Mouse (Mus musculus): Measurements from ENCODE around the gene F7. TPM values are rescaled to one million over a fixed set of nuclear protein-coding genes. Genes with fewer than 3 reads are reported as not detected.
"Not testable (repeated sequence)": the region's sequence is repeated elsewhere in the genome, so short reads cannot be mapped to it uniquely, and the experiment has no call there.

F7 gene
- polyA plus RNA-seq, 1 experiment from 2014 or later = not detected

DNA sequence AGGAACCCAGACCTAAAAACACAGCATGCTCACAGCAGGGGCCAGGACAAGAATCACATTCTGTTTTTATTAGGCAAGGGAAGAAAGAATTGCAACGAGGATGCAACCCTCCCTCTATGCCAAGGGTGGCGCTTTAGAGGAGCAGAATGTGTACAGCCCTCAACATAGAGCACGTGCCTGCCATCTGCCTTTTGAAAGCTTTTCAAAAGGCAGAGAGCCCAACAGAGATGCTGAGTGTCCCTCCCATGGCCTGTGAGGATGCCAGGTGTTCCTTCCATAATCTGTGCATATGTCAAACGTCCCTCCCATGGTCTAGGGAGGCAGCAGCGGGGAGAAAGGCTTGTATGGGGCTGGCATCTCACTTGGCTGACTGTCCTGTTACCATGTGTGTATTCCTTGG lies 21.8 kb downstream of the F7 start:
- H3K27ac ChIP-seq (ENCODE audit: low read depth, low read length) = no peak overlapping the region
- H3K9me3 ChIP-seq (ENCODE audit: control insufficient read depth, low read length) = no peaks in the 10 kb centered on the region
- H3K36me3 ChIP-seq (ENCODE audit: control insufficient read depth, insufficient read depth, low read length) = no peaks in the 10 kb centered on the region
- 51% methylated on average over 5 of the region's 5 CpGs for WGBS
- no peak for ATAC-seq (ENCODE audit: low read depth)
- H3K4me1 ChIP-seq (ENCODE audit: control insufficient read depth, insufficient read depth, low read length) = no peaks in the 10 kb centered on the region
- no peak overlapping the region for H3K4me2 ChIP-seq (ENCODE audit: low read depth, low read length)
- H3K4me3 ChIP-seq (ENCODE audit: low read depth, low read length) = no peak overlapping the region
- H3K27me3 ChIP-seq (ENCODE audit: control insufficient read depth, insufficient read depth, low read length) = no peaks in the 10 kb centered on the region
- no peak overlapping the region for H3K9ac ChIP-seq (replicated peaks; ENCODE audit: low read depth, low read length)

DNA sequence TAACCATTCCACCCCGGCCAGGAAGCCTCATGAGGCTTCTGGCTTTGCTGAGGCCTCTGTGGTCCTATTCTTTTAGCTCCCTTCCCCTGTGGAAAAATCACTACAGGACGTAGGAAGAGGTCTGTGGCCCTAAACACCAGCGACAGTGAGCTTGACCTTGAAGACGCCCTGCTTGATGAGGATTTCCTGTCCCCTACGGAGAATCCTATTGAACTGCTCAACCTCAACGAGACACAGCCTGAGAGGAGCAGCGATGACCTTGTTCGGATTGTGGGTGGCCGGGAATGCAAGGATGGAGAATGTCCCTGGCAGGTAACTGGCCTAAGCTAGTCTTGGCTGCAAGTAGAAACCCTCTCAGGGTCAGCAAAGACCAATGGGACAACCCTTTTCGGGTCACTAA lies 24.7 kb downstream of the F7 start:
- no peak overlapping the region for H3K4me2 ChIP-seq (ENCODE audit: low read depth, low read length)
- no peaks in the 10 kb centered on the region for H3K36me3 ChIP-seq (ENCODE audit: control insufficient read depth, insufficient read depth, low read length)
- WGBS = 88% methylated on average over 10 of the region's 10 CpGs
- H3K4me1 ChIP-seq (ENCODE audit: control insufficient read depth, insufficient read depth, low read length) = no peaks in the 10 kb centered on the region
- H3K27ac ChIP-seq (ENCODE audit: low read depth, low read length) = no peak overlapping the region
- H3K27me3 ChIP-seq (ENCODE audit: control insufficient read depth, insufficient read depth, low read length) = no peaks in the 10 kb centered on the region
- no peak overlapping the region for H3K9ac ChIP-seq (replicated peaks; ENCODE audit: low read depth, low read length)
- H3K4me3 ChIP-seq (ENCODE audit: low read depth, low read length) = no peak overlapping the region
- no peaks in the 10 kb centered on the region for H3K9me3 ChIP-seq (ENCODE audit: control insufficient read depth, low read length)
- no peak for ATAC-seq (ENCODE audit: low read depth)

DNA sequence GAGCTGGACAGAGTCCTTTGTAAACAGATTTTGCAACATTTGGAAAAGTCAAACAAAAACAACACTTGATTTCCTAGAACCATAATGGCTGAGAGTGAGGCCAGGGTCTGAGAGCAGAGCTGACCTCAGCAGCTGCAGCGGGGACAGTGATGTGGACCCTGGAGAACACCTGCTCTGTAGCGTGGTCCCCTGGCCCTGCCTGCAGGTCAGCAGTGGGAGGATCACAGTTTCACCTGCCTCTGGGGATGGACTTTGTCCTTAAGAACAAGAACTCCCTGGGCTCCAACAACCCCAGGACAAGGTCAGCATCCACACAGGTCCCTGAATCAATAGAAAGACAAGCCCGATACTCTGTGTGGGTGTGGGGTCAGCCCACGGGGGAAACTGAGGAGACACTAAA lies 31.5 kb downstream of the F7 start:
- no peak overlapping the region for H3K9ac ChIP-seq (replicated peaks; ENCODE audit: low read depth, low read length)
- H3K4me1 ChIP-seq (ENCODE audit: control insufficient read depth, insufficient read depth, low read length) = no peaks in the 10 kb centered on the region
- ATAC-seq (ENCODE audit: low read depth) = no peak
- H3K4me2 ChIP-seq (ENCODE audit: low read depth, low read length) = no peak overlapping the region
- no peak overlapping the region for H3K27ac ChIP-seq (ENCODE audit: low read depth, low read length)
- H3K27me3 ChIP-seq (ENCODE audit: control insufficient read depth, insufficient read depth, low read length) = no peaks in the 10 kb centered on the region
- no peak overlapping the region for H3K4me3 ChIP-seq (ENCODE audit: low read depth, low read length)
- no peaks in the 10 kb centered on the region for H3K9me3 ChIP-seq (ENCODE audit: control insufficient read depth, low read length)
- no peaks in the 10 kb centered on the region for H3K36me3 ChIP-seq (ENCODE audit: control insufficient read depth, insufficient read depth, low read length)
- WGBS = 89% methylated on average over 4 of the region's 4 CpGs

DNA sequence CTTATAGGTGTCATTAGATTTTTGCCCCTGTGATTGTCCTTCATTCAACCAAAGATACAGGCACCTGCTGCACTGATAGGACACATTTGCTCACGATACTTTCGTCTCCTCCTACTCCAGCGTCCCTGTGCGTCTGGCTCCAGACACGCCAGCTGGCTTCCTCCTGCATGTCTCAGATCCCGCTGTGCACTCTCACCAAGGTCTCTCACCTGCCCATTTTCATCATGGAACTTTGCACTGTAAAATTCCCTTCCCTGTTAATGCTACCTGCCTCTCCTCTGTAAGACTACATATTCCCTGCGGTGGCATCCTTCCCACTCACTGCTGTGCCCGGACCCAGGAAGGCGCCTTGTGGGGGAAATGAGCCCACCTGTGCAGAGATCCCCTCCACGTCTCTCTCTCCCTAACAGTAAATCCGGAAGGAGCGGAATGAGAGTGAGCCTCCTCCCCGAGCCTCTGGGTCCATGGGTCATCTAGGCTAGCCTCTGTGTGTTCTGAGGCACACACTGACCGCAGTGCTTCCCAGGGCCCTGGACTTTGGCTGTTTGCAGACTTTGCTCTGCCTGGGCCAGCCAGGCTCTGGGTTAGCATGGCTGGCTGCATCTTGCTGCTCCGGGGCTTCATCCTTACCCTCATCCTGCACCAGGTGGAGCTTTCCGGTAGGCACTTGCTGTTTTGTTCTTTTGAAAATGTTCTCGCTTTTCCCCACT lies 34.8 kb downstream of the F7 start, which contains the start of gene Proz:
TSS of gene Proz (plus strand) at position 474 of the 710 bp plus-strand sequence.
- H3K9me3 ChIP-seq (ENCODE audit: control insufficient read depth, low read length) = no peaks in the 10 kb centered on the region
- no peak within 1 kb of the TSS for H3K4me3 ChIP-seq (ENCODE audit: low read depth, low read length)
- H3K4me1 ChIP-seq (ENCODE audit: control insufficient read depth, insufficient read depth, low read length) = no peaks in the 10 kb centered on the region
- 85% methylated on average over 17 of the region's 17 CpGs for WGBS
- H3K36me3 ChIP-seq (ENCODE audit: control insufficient read depth, insufficient read depth, low read length) = no peaks in the 10 kb centered on the region
- no peak within 1 kb of the TSS for H3K27ac ChIP-seq (ENCODE audit: low read depth, low read length)
- H3K4me2 ChIP-seq (ENCODE audit: low read depth, low read length) = no peak within 1 kb of the TSS
- no peak for ATAC-seq (ENCODE audit: low read depth)
- no peaks in the 10 kb centered on the region for H3K27me3 ChIP-seq (ENCODE audit: control insufficient read depth, insufficient read depth, low read length)
- no peak within 1 kb of the TSS for H3K9ac ChIP-seq (replicated peaks; ENCODE audit: low read depth, low read length)

DNA sequence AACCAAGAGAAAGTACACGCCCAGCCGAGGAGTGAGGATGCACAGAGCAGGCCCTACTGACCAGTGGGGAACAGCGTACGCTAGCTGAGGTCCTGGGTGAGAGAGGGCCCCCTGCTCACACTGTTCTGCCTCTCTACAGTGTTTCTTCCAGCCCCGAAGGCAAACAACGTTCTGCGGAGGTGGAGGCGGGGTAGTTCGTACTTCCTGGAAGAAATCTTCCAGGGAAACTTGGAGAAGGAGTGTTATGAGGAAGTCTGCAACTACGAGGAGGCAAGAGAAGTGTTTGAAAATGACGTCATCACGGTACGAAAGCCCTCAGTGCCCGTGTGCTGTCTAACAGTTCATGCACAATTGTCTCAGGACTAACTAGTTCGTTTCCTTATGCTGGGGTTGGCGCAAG lies 37.3 kb downstream of the F7 start:
- Histone ChIP-seq H3K27ac (ENCODE audit: low read depth, low read length) (no peak overlapping the region), H3K4me1 (ENCODE audit: control insufficient read depth, insufficient read depth, low read length) (no peaks in the 10 kb centered on the region), H3K27me3 (ENCODE audit: control insufficient read depth, insufficient read depth, low read length) (no peaks in the 10 kb centered on the region), H3K9me3 (ENCODE audit: control insufficient read depth, low read length) (no peaks in the 10 kb centered on the region), H3K4me3 (ENCODE audit: low read depth, low read length) (no peak overlapping the region), H3K36me3 (ENCODE audit: control insufficient read depth, insufficient read depth, low read length) (no peaks in the 10 kb centered on the region), H3K9ac (replicated peaks; ENCODE audit: low read depth, low read length) (no peak overlapping the region), H3K4me2 (ENCODE audit: low read depth, low read length) (no peak overlapping the region)
- WGBS = 81% methylated on average over 16 of the region's 16 CpGs
- ATAC-seq (ENCODE audit: low read depth) = no peak

DNA sequence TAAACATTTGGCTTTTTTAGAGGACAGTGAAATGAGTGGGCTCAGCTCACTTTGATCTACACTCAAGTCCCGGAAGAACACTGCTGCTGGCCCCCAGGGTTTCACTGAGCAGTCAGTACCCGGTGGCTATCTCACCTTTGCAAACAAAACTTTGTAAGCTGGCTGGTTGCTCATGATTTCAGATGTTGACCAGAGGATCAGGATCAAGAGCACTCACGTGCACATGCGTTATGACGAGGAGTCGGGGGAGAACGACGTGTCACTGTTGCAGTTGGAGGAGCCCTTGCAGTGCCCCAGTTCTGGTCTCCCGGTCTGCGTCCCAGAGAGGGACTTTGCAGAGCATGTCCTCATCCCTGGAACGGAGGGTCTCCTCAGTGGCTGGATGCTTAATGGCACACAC lies 47.4 kb downstream of the F7 start:
- Histone ChIP-seq H3K4me3 (ENCODE audit: low read depth, low read length) (no peak overlapping the region), H3K9ac (replicated peaks; ENCODE audit: low read depth, low read length) (no peak overlapping the region), H3K4me2 (ENCODE audit: low read depth, low read length) (no peak overlapping the region), H3K9me3 (ENCODE audit: control insufficient read depth, low read length) (no peaks in the 10 kb centered on the region), H3K36me3 (ENCODE audit: control insufficient read depth, insufficient read depth, low read length) (peaks cover 45% of the 10 kb centered on the region), H3K27me3 (ENCODE audit: control insufficient read depth, insufficient read depth, low read length) (no peaks in the 10 kb centered on the region), H3K4me1 (ENCODE audit: control insufficient read depth, insufficient read depth, low read length) (no peaks in the 10 kb centered on the region), H3K27ac (ENCODE audit: low read depth, low read length) (no peak overlapping the region)
- WGBS = 95% methylated on average over 11 of the region's 11 CpGs
- no peak for ATAC-seq (ENCODE audit: low read depth)

DNA sequence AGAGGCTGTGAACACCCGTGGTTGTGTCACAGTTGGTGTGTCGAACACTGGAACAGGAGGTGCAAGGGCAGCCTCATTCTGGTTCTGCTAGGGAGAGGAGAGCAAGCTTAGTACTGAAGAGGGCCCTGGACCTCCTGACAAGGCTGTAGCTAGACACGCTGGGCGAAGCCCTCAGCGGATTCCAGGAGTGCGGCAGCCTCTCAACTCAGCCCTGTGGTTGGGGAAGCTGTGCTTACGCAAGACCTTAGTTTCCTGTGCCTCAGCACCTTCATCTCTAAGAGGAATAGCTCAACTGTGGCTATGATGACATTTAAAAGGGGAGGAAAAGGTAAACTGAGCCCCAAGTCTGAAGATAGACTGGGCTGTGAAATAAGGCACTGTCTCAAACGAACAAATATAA lies 49.2 kb downstream of the F7 start:
- WGBS = 91% methylated on average over 8 of the region's 8 CpGs
- H3K27ac ChIP-seq (ENCODE audit: low read depth, low read length) = no peak overlapping the region
- no peaks in the 10 kb centered on the region for H3K9me3 ChIP-seq (ENCODE audit: control insufficient read depth, low read length)
- no peak overlapping the region for H3K4me3 ChIP-seq (ENCODE audit: low read depth, low read length)
- no peak overlapping the region for H3K9ac ChIP-seq (replicated peaks; ENCODE audit: low read depth, low read length)
- no peak overlapping the region for H3K4me2 ChIP-seq (ENCODE audit: low read depth, low read length)
- no peaks in the 10 kb centered on the region for H3K27me3 ChIP-seq (ENCODE audit: control insufficient read depth, insufficient read depth, low read length)
- H3K36me3 ChIP-seq (ENCODE audit: control insufficient read depth, insufficient read depth, low read length) = peaks cover 63% of the 10 kb centered on the region
- H3K4me1 ChIP-seq (ENCODE audit: control insufficient read depth, insufficient read depth, low read length) = no peaks in the 10 kb centered on the region
- no peak for ATAC-seq (ENCODE audit: low read depth)

DNA sequence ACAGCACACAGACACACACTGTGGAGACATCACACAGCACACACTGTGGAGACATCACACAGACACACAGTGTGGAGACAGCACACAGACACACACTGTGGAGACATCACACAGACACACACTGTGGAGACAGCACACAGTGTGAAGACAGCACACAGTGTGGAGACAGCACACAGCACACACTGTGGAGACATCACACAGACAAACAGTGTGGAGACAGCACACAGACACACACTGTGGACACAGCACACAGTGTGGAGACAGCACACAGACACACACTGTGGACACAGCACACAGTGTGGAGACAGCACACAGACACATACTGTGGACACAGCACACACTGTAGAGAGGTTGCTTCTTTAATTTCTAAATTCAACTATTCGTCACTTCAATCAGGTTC lies 49.7 kb downstream of the F7 start:
- H3K36me3 ChIP-seq (ENCODE audit: control insufficient read depth, insufficient read depth, low read length) = peaks cover 68% of the 10 kb centered on the region
- WGBS = 100% methylated on average over 1 of the region's 1 CpGs
- not testable (repeated sequence) for H3K27ac ChIP-seq (ENCODE audit: low read depth, low read length); H3K9me3 ChIP-seq (ENCODE audit: control insufficient read depth, low read length); ATAC-seq (ENCODE audit: low read depth); H3K4me3 ChIP-seq (ENCODE audit: low read depth, low read length); H3K4me2 ChIP-seq (ENCODE audit: low read depth, low read length); H3K9ac ChIP-seq (replicated peaks; ENCODE audit: low read depth, low read length); H3K27me3 ChIP-seq (ENCODE audit: control insufficient read depth, insufficient read depth, low read length); H3K4me1 ChIP-seq (ENCODE audit: control insufficient read depth, insufficient read depth, low read length)

DNA sequence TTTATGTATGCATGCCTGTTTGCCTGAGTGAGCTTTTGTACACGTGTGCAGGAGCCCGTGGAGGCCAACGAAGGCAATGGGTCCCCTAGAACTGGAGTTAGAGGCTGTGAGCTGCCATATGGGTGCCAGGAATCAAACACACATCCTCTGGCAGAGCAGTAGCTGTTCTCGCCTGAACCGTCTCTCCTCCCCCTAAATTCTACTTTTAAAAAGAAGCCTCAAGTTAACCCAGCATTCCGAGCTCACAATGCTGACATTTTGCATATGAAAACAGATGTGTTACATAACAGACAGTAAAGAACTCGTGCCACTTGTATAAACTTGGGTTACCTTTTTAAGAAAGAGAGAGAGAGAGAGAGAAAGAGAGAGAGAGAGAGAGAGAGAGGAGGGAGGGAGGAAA lies 51.7 kb downstream of the F7 start:
- peaks cover 83% of the 10 kb centered on the region for H3K36me3 ChIP-seq (ENCODE audit: control insufficient read depth, insufficient read depth, low read length)

More for the DNA sequence above, 51.7 kb downstream of the F7 start:
- no peaks in the 10 kb centered on the region for H3K9me3 ChIP-seq (ENCODE audit: control insufficient read depth, low read length)
- 89% methylated on average over 7 of the region's 7 CpGs for WGBS
- no peak overlapping the region for H3K4me2 ChIP-seq (ENCODE audit: low read depth, low read length)
- no peak overlapping the region for H3K27ac ChIP-seq (ENCODE audit: low read depth, low read length)
- no peak overlapping the region for H3K4me3 ChIP-seq (ENCODE audit: low read depth, low read length)
- no peak overlapping the region for H3K9ac ChIP-seq (replicated peaks; ENCODE audit: low read depth, low read length)
- no peaks in the 10 kb centered on the region for H3K4me1 ChIP-seq (ENCODE audit: control insufficient read depth, insufficient read depth, low read length)
- no peak for ATAC-seq (ENCODE audit: low read depth)
- no peaks in the 10 kb centered on the region for H3K27me3 ChIP-seq (ENCODE audit: control insufficient read depth, insufficient read depth, low read length)

Data from neural tube, embryonic 14.5 days (tissue).